Mouse (Mus musculus): ENCODE measurements at regions not wholly inside any gene's neighbourhood (a gene's known extent, or its start where the extent isn't known, plus 50 kb on each side); places are given as distances from the start of the nearest gene placed in this dataset.

GRCm38 (mm10) chr9:51379589-51379988, 50.9 kb upstream of the 1810046K07Rik start:
- H3K9ac ChIP-seq (ENCODE audit: low read length): no peak overlapping the region
- H3K4me3 ChIP-seq (ENCODE audit: low read depth, low read length): no peak overlapping the region
- no peaks in the 10 kb centered on the region for H3K36me3 ChIP-seq (ENCODE audit: control insufficient read depth, insufficient read depth, low read length)
- no peak overlapping the region for H3K4me2 ChIP-seq (ENCODE audit: low read depth, severe bottlenecking)
- ATAC-seq (ENCODE audit: insufficient number of reproducible peaks, low FRiP score, low TSS enrichment, low read depth) (no peak), DNase-seq (ENCODE audit: low spot score) (no peak)
- WGBS: 88% methylated on average over 6 of the region's 6 CpGs
- no peak overlapping the region for H3K27ac ChIP-seq (replicated peaks; ENCODE audit: low read depth, low read length)
- H3K4me1 ChIP-seq (ENCODE audit: control insufficient read depth, insufficient read depth, low read length): no peaks in the 10 kb centered on the region
- H3K9me3 ChIP-seq (ENCODE audit: control insufficient read depth, low read length): no peaks in the 10 kb centered on the region
- H3K27me3 ChIP-seq (ENCODE audit: control insufficient read depth, insufficient read depth, low read length): no peaks in the 10 kb centered on the region

GRCm38 (mm10) chr9:51393921-51394320, 65.2 kb upstream of the 1810046K07Rik start:
- WGBS: 83% methylated on average over 2 of the region's 2 CpGs
- no peaks in the 10 kb centered on the region for H3K36me3 ChIP-seq (ENCODE audit: control insufficient read depth, insufficient read depth, low read length)
- H3K4me3 ChIP-seq (ENCODE audit: low read depth, low read length): no peak overlapping the region
- H3K9me3 ChIP-seq (ENCODE audit: control insufficient read depth, low read length): no peaks in the 10 kb centered on the region
- no peak for ATAC-seq (ENCODE audit: insufficient number of reproducible peaks, low FRiP score, low TSS enrichment, low read depth)
- H3K4me1 ChIP-seq (ENCODE audit: control insufficient read depth, insufficient read depth, low read length): no peaks in the 10 kb centered on the region
- DNase-seq (ENCODE audit: low spot score): no peak
- no peaks in the 10 kb centered on the region for H3K27me3 ChIP-seq (ENCODE audit: control insufficient read depth, insufficient read depth, low read length)
- H3K4me2 ChIP-seq (ENCODE audit: low read depth, severe bottlenecking): no peak overlapping the region
- H3K9ac ChIP-seq (ENCODE audit: low read length): no peak overlapping the region
- no peak overlapping the region for H3K27ac ChIP-seq (replicated peaks; ENCODE audit: low read depth, low read length)

- 77% methylated on average over 9 of the region's 9 CpGs for WGBS
- Histone ChIP-seq H3K36me3 (ENCODE audit: control insufficient read depth, insufficient read depth, low read length) (no peaks in the 10 kb centered on the region), H3K27ac (replicated peaks; ENCODE audit: low read depth, low read length) (no peak overlapping the region), H3K4me3 (ENCODE audit: low read depth, low read length) (no peak overlapping the region), H3K27me3 (ENCODE audit: control insufficient read depth, insufficient read depth, low read length) (no peaks in the 10 kb centered on the region), H3K9me3 (ENCODE audit: control insufficient read depth, low read length) (no peaks in the 10 kb centered on the region), H3K4me2 (ENCODE audit: low read depth, severe bottlenecking) (no peak overlapping the region), H3K9ac (ENCODE audit: low read length) (no peak overlapping the region), H3K4me1 (ENCODE audit: control insufficient read depth, insufficient read depth, low read length) (no peaks in the 10 kb centered on the region)
- ATAC-seq (ENCODE audit: insufficient number of reproducible peaks, low FRiP score, low TSS enrichment, low read depth): no peak
- DNase-seq (ENCODE audit: low spot score): no peak
Measured at GRCm38 (mm10) chr9:51394372-51394771, 65.7 kb upstream of the 1810046K07Rik start.

DNA sequence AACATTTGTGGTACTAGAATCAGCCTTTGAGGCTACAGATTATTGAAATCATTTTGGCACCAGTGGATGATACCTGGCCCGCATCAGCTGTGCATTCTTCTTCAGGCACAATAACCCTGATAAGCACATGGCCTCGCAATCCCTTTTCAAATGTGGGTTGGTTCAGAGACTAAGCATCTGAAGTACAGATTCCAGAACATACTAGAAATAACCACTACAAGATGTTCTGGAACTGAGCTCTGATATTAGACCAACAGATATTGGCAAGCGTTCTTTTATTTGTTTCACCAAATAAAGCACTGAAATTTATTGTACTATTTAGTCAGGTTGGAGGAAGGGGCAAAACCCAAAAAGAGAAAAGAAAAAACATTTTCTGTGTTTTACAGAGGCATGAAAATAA, 68.1 kb upstream of the 1810046K07Rik start:
- WGBS: 90% methylated on average over 3 of the region's 3 CpGs
- H3K4me3 ChIP-seq (ENCODE audit: low read depth, low read length): no peak overlapping the region
- H3K4me1 ChIP-seq (ENCODE audit: control insufficient read depth, insufficient read depth, low read length): peaks cover 3% of the 10 kb centered on the region; the same call in 1 of the 2 replicates
- no peaks in the 10 kb centered on the region for H3K27me3 ChIP-seq (ENCODE audit: control insufficient read depth, insufficient read depth, low read length)
- no peak overlapping the region for H3K4me2 ChIP-seq (ENCODE audit: low read depth, severe bottlenecking)
- ATAC-seq (ENCODE audit: insufficient number of reproducible peaks, low FRiP score, low TSS enrichment, low read depth): no peak
- no peak for DNase-seq (ENCODE audit: low spot score)
- no peak overlapping the region for H3K27ac ChIP-seq (replicated peaks; ENCODE audit: low read depth, low read length)
- no peak overlapping the region for H3K9ac ChIP-seq (ENCODE audit: low read length)
- H3K9me3 ChIP-seq (ENCODE audit: control insufficient read depth, low read length): no peaks in the 10 kb centered on the region
- H3K36me3 ChIP-seq (ENCODE audit: control insufficient read depth, insufficient read depth, low read length): no peaks in the 10 kb centered on the region

GRCm38 (mm10) chr9:51397589-51398220, 69.0 kb upstream of the 1810046K07Rik start:
- peak; percentile 31 for DNase-seq (ENCODE audit: low spot score)

GRCm38 (mm10) chr9:51398886-51399285, 70.2 kb upstream of the 1810046K07Rik start:
- Histone ChIP-seq H3K4me3 (ENCODE audit: low read depth, low read length) (no peak overlapping the region), H3K36me3 (ENCODE audit: control insufficient read depth, insufficient read depth, low read length) (no peaks in the 10 kb centered on the region), H3K9ac (ENCODE audit: low read length) (no peak overlapping the region), H3K9me3 (ENCODE audit: control insufficient read depth, low read length) (no peaks in the 10 kb centered on the region), H3K4me2 (ENCODE audit: low read depth, severe bottlenecking) (no peak overlapping the region), H3K4me1 (ENCODE audit: control insufficient read depth, insufficient read depth, low read length) (peaks cover 3% of the 10 kb centered on the region; the same call in 1 of the 2 replicates), H3K27me3 (ENCODE audit: control insufficient read depth, insufficient read depth, low read length) (no peaks in the 10 kb centered on the region), H3K27ac (replicated peaks; ENCODE audit: low read depth, low read length) (no peak overlapping the region)
- ATAC-seq (ENCODE audit: insufficient number of reproducible peaks, low FRiP score, low TSS enrichment, low read depth) (no peak), DNase-seq (ENCODE audit: low spot score) (no peak)
- 84% methylated on average over 4 of the region's 4 CpGs for WGBS

More at GRCm38 (mm10) chr9:51397589-51398220, 69.0 kb upstream of the 1810046K07Rik start:
- Histone ChIP-seq H3K27ac (replicated peaks; ENCODE audit: low read depth, low read length) (no peak overlapping the region), H3K36me3 (ENCODE audit: control insufficient read depth, insufficient read depth, low read length) (no peaks in the 10 kb centered on the region), H3K9me3 (ENCODE audit: control insufficient read depth, low read length) (no peaks in the 10 kb centered on the region), H3K9ac (ENCODE audit: low read length) (no peak overlapping the region), H3K4me2 (ENCODE audit: low read depth, severe bottlenecking) (no peak overlapping the region), H3K27me3 (ENCODE audit: control insufficient read depth, insufficient read depth, low read length) (no peaks in the 10 kb centered on the region), H3K4me1 (ENCODE audit: control insufficient read depth, insufficient read depth, low read length) (peaks cover 3% of the 10 kb centered on the region; the same call in 1 of the 2 replicates), H3K4me3 (ENCODE audit: low read depth, low read length) (no peak overlapping the region)
- 3% methylated on average over 1 of the region's 1 CpGs for WGBS
- ATAC-seq (ENCODE audit: insufficient number of reproducible peaks, low FRiP score, low TSS enrichment, low read depth): no peak

DNA sequence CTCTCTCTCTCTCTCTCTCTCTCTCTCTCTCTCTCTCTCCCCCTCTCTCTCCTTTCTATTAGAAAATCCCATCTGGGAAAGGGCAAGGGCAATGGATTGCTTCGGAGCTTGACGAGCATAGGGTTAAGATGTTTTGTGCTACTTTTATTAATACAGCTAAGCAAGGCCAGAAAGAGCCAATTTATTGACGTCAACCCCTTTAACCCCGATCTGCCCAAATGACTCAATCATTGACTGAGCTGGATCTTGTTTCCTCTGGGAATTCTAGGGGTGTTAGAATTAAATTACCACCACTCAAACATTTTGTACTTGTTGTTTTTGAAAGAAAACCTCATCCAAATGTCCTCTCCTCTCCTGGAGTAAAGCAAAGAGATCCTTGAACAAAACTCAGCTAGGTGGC, 70.6 kb upstream of the 1810046K07Rik start:
- peaks cover 3% of the 10 kb centered on the region; the same call in 1 of the 2 replicates for H3K4me1 ChIP-seq (ENCODE audit: control insufficient read depth, insufficient read depth, low read length)
- 23% methylated on average over 4 of the region's 4 CpGs for WGBS
- H3K4me2 ChIP-seq (ENCODE audit: low read depth, severe bottlenecking): no peak overlapping the region
- no peaks in the 10 kb centered on the region for H3K36me3 ChIP-seq (ENCODE audit: control insufficient read depth, insufficient read depth, low read length)
- no peak overlapping the region for H3K4me3 ChIP-seq (ENCODE audit: low read depth, low read length)
- no peak overlapping the region for H3K9ac ChIP-seq (ENCODE audit: low read length)
- no peaks in the 10 kb centered on the region for H3K9me3 ChIP-seq (ENCODE audit: control insufficient read depth, low read length)
- ATAC-seq (ENCODE audit: insufficient number of reproducible peaks, low FRiP score, low TSS enrichment, low read depth): no peak
- H3K27ac ChIP-seq (replicated peaks; ENCODE audit: low read depth, low read length): no peak overlapping the region
- DNase-seq (ENCODE audit: low spot score): no peak
- H3K27me3 ChIP-seq (ENCODE audit: control insufficient read depth, insufficient read depth, low read length): no peaks in the 10 kb centered on the region

DNA sequence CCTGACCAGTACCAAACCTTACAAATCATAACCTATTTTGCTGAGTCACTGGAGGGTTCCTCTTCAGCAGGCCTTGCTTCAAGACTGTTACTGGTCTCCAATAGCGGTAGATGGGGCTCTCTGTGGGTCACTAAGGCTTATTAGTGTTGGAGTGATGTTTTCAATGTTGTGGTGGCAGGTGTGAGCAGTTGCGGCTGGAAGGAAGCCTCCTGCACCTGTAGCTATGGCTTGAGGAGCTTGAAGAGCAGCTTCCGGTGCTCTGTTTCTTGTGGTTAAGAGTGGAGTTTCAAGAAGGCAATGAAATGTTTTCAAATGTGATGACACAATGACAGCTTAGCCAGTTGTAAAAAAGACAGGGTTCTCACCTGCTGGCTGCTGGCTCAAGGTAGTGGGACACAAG, 73.1 kb upstream of the 1810046K07Rik start:
- Histone ChIP-seq H3K27ac (replicated peaks; ENCODE audit: low read depth, low read length) (no peak overlapping the region), H3K4me2 (ENCODE audit: low read depth, severe bottlenecking) (no peak overlapping the region), H3K9me3 (ENCODE audit: control insufficient read depth, low read length) (no peaks in the 10 kb centered on the region), H3K4me1 (ENCODE audit: control insufficient read depth, insufficient read depth, low read length) (peaks cover 3% of the 10 kb centered on the region; the same call in 1 of the 2 replicates), H3K36me3 (ENCODE audit: control insufficient read depth, insufficient read depth, low read length) (no peaks in the 10 kb centered on the region), H3K9ac (ENCODE audit: low read length) (no peak overlapping the region), H3K4me3 (ENCODE audit: low read depth, low read length) (no peak overlapping the region), H3K27me3 (ENCODE audit: control insufficient read depth, insufficient read depth, low read length) (no peaks in the 10 kb centered on the region)
- ATAC-seq (ENCODE audit: insufficient number of reproducible peaks, low FRiP score, low TSS enrichment, low read depth): no peak
- WGBS: 90% methylated on average over 3 of the region's 3 CpGs
- no peak for DNase-seq (ENCODE audit: low spot score)

DNA sequence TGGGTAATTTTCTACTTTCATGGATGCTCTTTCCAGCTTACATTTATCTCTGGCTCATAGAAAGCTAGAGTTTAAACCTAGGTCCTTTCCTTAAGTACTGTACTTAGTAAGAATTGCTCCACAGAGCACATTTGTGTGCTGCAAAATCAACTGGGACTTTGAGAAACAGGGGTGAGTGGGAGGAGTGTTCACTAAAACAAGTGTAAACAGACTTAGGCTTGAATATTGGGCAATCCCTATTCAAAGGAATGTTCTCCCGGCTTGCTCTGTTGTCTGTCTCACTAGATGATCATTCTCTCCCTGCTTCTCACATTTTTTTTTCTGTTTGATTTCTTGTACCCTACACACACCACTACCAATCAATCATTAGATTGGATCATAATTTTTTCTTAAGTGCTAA, 79.3 kb upstream of the 1810046K07Rik start:
- no peak overlapping the region for H3K27ac ChIP-seq (replicated peaks; ENCODE audit: low read depth, low read length)
- no peaks in the 10 kb centered on the region for H3K27me3 ChIP-seq (ENCODE audit: control insufficient read depth, insufficient read depth, low read length)
- H3K4me3 ChIP-seq (ENCODE audit: low read depth, low read length): no peak overlapping the region
- H3K4me1 ChIP-seq (ENCODE audit: control insufficient read depth, insufficient read depth, low read length): no peaks in the 10 kb centered on the region
- H3K9me3 ChIP-seq (ENCODE audit: control insufficient read depth, low read length): no peaks in the 10 kb centered on the region
- H3K4me2 ChIP-seq (ENCODE audit: low read depth, severe bottlenecking): no peak overlapping the region
- no peak for ATAC-seq (ENCODE audit: insufficient number of reproducible peaks, low FRiP score, low TSS enrichment, low read depth)
- WGBS: 73% methylated on average over 1 of the region's 1 CpGs
- no peak overlapping the region for H3K9ac ChIP-seq (ENCODE audit: low read length)
- DNase-seq (ENCODE audit: low spot score): no peak
- no peaks in the 10 kb centered on the region for H3K36me3 ChIP-seq (ENCODE audit: control insufficient read depth, insufficient read depth, low read length)
